Mouse (Mus musculus) lung, adult 18-20 months (tissue): ENCODE data around the gene Gm21828.
"Not testable (repeated sequence)": the region's sequence is repeated elsewhere in the genome, so short reads cannot be mapped to it uniquely, and the experiment has no call there.

Experiments used
- DNase-seq, 2 experiments: peaks; one replicate each; pipeline ENCODE4 v3.0.0; 2022; ENCODE audit warnings: mixed read lengths in 2 of 2

Gene Gm21828

DNA sequence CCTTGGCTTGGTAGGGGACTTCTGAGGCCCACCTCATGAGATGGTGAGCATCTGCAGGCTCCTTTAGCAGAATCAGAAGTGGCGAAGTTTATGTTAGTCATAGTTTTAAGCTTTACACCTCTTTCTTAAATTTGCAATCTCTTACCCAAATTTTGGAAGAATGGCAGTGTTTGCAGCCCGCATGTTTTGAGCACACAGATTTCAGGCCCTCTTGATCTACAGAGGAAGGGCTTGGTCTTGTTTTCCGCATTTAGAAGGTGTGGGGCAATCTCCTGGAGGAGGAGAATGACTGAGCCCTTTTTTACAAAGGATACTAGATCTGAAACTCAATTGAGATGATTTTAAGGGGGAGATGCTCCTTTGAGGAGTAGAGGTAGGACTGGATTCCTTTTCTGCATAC lies at the start of gene Gm21828:
Gene Gm21828 (minus strand): TSS at position 101 of the 400 bp plus-strand sequence.
- not testable (repeated sequence) for DNase-seq

DNA sequence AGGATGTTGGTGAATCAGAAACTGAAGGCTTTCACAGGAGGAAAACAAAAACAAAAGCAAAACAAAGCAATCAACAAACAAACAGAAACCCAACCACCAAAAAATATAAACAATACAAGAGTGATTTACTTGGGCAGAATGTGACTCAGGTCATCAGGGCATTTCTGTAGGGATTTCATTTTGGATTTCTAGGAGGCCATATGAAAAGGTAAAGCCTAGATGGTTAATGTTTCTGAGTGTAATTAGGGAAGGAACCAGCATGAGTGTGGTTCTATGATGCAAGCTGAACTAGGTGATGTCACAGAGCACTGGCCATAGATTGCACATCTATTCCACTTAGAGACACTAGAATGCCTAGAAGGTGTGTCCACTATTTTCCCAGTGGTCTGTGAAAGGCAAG lies 28.4 kb upstream of the Gm21828 start, which contains the start of the genes Gm21440 and Gm21454:
Gene Gm21440 (plus strand): TSS at position 301 of the 400 bp plus-strand sequence.
Gene Gm21454 (plus strand): TSS at position 352 of the 400 bp plus-strand sequence.
- not testable (repeated sequence) for DNase-seq
